Mouse (Mus musculus) liver, adult 2 months (tissue): ENCODE results near the gene Nfia. TPM values are rescaled to one million over a fixed set of nuclear protein-coding genes. Genes with fewer than 3 reads are reported as not detected.

Source experiments
- DNase-seq: peaks from one replicate; pipeline ENCODE4 v3.0.0-alpha.2; 2011; ENCODE audit warnings: low read depth, low spot score; ENCODE audit errors: extremely low read depth
- H3K27ac ChIP-seq: fragments of 200-500 bp; replicated peaks from 2 replicates; pipeline ENCODE4 v1.5.1; 2012; ENCODE audit warnings: low read depth, mild to moderate bottlenecking, control low read depth, inconsistent platforms, low read length; ENCODE audit not compliant: insufficient read depth
- H3K27me3 ChIP-seq: fragments of 200-500 bp; 2 replicates; pipeline ENCODE4 v1.6.1; 2012; ENCODE audit warnings: mild to moderate bottlenecking, moderate library complexity, low read length, inconsistent platforms; ENCODE audit not compliant: control insufficient read depth, insufficient read depth
- H3K36me3 ChIP-seq: fragments of 200-500 bp; 2 replicates; pipeline ENCODE4 v1.6.1; 2012; ENCODE audit warnings: low read length, inconsistent platforms; ENCODE audit not compliant: control insufficient read depth, insufficient read depth
- H3K4me1 ChIP-seq: fragments of 200-500 bp; 2 replicates; pipeline ENCODE4 v1.6.1; 2011; ENCODE audit warnings: low read length; ENCODE audit not compliant: control insufficient read depth, insufficient read depth
- H3K4me3 ChIP-seq: fragments of 200-500 bp; 2 replicates; pipeline ENCODE4 v1.5.1; 2011; ENCODE audit warnings: low read depth, mild to moderate bottlenecking, control low read depth, low read length, moderate library complexity; ENCODE audit not compliant: insufficient read depth
- H3K79me2 ChIP-seq: fragments of 200-500 bp; 2 replicates; pipeline ENCODE4 v1.6.1; 2012; ENCODE audit warnings: inconsistent platforms, mild to moderate bottlenecking, low read length, moderate library complexity; ENCODE audit not compliant: control insufficient read depth, insufficient read depth
- H3K9ac ChIP-seq: fragments of 200-500 bp; 2 replicates; pipeline ENCODE4 v1.6.1; 2012; ENCODE audit warnings: low read depth, mild to moderate bottlenecking, control low read depth, inconsistent platforms, low read length
- CTCF ChIP-seq: fragments of 200-500 bp; IDR thresholded peaks from 2 replicates; pipeline ENCODE4 v1.5.1; 2011; ENCODE audit warnings: low read depth, low read length, control low read depth
- POLR2A ChIP-seq: fragments of 200-500 bp; IDR thresholded peaks from 2 replicates; pipeline ENCODE4 v1.6.1; 2011; ENCODE audit warnings: low read length, control low read depth; ENCODE audit not compliant: insufficient read depth; ENCODE audit errors: extremely low read depth
- WGBS: fragments of 180-500 bp; shearing (Covaris S2); methylation state at CpG from one replicate; pipeline ENCODE4 v1.1.7; 2018; 5-methylcytosine and 5-hydroxymethylcytosine counted together
- polyA plus RNA-seq: library from polyadenylated mRNA; depleted of rRNA; stranded (reverse); fragments of >200 nt; gene quantifications from 2 replicates; pipeline ENCODE4 v1.2.3, GENCODE M21; 2012
- total RNA-seq: library from RNA; depleted of rRNA; stranded (reverse); fragments of >200 nt; gene quantifications from 2 replicates; pipeline ENCODE4 v1.2.3, GENCODE M21; 2014

Nfia gene
- total and polyA plus RNA-seq, 2 experiments: 12.5 to 32.2 TPM

GRCm38 (mm10) chr4:97895940-97896339 is 123.4 kb downstream of the Nfia start:
- H3K27ac ChIP-seq: no peak overlapping the region
- H3K27me3 ChIP-seq: no peaks in the 10 kb centered on the region
- TF ChIP-seq CTCF (no peak), POLR2A (no peak)
- H3K4me3 ChIP-seq: no peak overlapping the region
- no peaks in the 10 kb centered on the region; the same call in 1 of the 2 replicates for H3K36me3 ChIP-seq
- H3K79me2 ChIP-seq: peaks cover 43% of the 10 kb centered on the region
- no peak overlapping the region for H3K9ac ChIP-seq
- DNase-seq: no peak
- peaks cover 7% of the 10 kb centered on the region for H3K4me1 ChIP-seq
- 94% methylated on average over 5 of the region's 5 CpGs for WGBS

DNA sequence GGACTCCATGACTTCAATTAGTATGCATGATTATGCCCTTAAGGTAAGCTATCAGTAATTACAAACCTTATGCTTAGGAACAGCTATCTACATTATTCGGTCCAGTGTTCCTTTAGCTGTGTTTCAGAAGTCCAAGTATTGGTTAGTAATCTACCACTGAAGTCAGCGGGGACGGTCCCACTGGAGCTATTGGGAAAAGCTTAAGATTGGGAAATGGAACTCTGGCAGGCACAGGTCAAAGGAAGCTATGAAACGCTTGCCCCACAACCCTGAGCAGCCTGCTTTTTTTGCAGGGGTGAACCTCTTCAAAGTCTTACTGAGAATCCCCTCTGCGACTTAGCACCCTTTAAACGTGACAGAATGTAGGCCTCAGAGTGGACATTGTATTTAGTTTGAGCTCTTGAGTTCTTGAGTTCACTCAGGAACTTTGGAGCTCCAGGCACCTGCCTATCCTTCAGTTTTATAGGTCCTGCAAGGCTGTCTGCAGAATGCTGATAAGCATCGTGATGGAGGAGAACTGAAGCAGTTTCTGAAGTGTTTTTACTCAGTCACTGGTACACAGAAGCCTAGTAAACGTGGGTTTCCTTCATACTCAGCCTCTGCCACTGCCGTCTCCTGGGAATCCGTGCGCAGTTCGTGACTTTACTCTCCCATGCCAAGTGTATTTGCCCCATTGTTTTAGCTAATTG is 127.9 kb downstream of the Nfia start:
- H3K9ac ChIP-seq: no peak overlapping the region
- H3K27me3 ChIP-seq: no peaks in the 10 kb centered on the region
- peaks cover 38% of the 10 kb centered on the region for H3K79me2 ChIP-seq
- TF ChIP-seq POLR2A (no peak), CTCF (no peak)
- peaks cover 11% of the 10 kb centered on the region for H3K4me1 ChIP-seq
- H3K36me3 ChIP-seq: no peaks in the 10 kb centered on the region; the same call in 1 of the 2 replicates
- no peak overlapping the region for H3K27ac ChIP-seq
- DNase-seq: peak; percentile 82
- no peak overlapping the region for H3K4me3 ChIP-seq
- 61% methylated on average over 12 of the region's 12 CpGs for WGBS

- Histone ChIP-seq H3K9ac (no peak overlapping the region), H3K4me3 (no peak overlapping the region), H3K36me3 (no peaks in the 10 kb centered on the region), H3K27ac (no peak overlapping the region), H3K4me1 (peaks cover 14% of the 10 kb centered on the region), H3K27me3 (no peaks in the 10 kb centered on the region), H3K79me2 (peaks cover 6% of the 10 kb centered on the region; the same call in 1 of the 2 replicates)
- 49% methylated on average over 4 of the region's 4 CpGs for WGBS
- no peak for DNase-seq
- TF ChIP-seq CTCF (no peak), POLR2A (no peak)
These were observed 133.3 kb downstream of the Nfia start for GRCm38 (mm10) chr4:97905826-97906225.

DNA sequence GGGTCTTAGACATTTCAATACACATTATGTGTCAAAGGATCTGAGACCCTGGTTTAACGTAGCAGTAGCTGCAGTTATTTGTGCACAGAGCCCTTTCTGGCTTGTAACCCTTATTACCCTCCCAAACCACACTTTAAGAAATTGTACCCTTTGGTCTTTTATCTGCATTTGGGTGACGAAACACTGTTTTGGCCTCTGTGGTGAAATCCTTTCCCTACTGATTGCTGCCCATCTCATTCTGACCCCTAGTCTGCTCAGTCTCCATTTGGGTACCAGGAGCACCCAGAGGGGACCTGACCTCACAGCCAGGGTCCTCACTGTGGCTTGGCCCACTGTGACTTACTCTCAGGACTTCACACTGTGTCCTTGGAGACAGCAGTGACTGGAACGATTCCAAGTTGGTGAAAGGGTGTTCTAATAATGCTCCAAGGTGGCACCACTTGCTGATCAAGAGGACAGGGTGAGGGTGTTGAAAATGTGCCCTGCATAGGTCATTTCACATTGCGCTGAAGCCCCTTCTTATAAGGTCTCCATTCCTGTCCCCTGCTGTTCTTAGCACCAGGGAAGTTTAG is 136.1 kb downstream of the Nfia start:
- no peaks in the 10 kb centered on the region for H3K36me3 ChIP-seq
- H3K79me2 ChIP-seq: peaks cover 10% of the 10 kb centered on the region; the same call in 1 of the 2 replicates
- peak overlapping the region; percentile 93 for H3K27ac ChIP-seq
- H3K4me1 ChIP-seq: peaks cover 22% of the 10 kb centered on the region
- H3K4me3 ChIP-seq: no peak overlapping the region
- 21% methylated on average over 4 of the region's 4 CpGs for WGBS
- peak; percentile 92 for DNase-seq
- H3K9ac ChIP-seq: peak overlapping the region; percentile 35; the same call in 1 of the 2 replicates
- H3K27me3 ChIP-seq: no peaks in the 10 kb centered on the region
- TF ChIP-seq CTCF: 0 out of 2 replicates have a peak, but pooled peaks have one; percentile 14
- no peak for TF ChIP-seq POLR2A

DNA sequence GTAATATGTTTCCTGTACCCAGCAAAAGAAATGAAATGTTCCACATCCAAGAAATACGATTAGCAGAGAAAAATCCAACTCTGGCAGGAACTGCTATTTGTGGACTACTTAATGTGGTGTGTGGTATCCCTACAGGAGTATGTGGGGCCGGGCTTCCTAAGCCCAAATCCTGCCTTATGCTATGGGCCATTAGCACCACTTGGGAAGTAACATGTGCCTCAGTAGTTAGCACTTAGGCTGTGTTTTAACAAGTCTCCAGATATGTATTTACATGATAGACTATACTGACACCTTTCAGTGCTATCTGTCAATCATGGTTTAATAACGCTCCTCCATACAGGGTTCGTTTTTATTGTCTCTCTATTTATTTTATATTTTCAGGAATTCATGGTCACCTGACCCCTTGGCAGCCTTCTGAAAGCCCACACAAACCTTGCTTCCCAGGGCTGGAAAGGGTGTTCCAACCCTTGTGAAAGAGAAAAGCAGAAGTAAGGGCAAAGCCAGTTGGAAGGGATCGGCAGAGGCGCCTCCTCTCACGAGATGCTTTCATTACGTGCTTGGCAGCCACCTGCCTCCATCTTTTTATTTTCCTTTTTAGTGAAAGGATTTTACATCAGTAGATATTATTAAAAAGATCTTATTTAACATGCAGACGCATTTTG is 137.7 kb downstream of the Nfia start:
- Histone ChIP-seq H3K36me3 (no peaks in the 10 kb centered on the region), H3K4me1 (peaks cover 19% of the 10 kb centered on the region), H3K27ac (peak overlapping the region; percentile 93), H3K79me2 (peaks cover 13% of the 10 kb centered on the region; the same call in 1 of the 2 replicates), H3K27me3 (no peaks in the 10 kb centered on the region), H3K9ac (peak overlapping the region; percentile 59), H3K4me3 (peak overlapping the region; percentile 39; the same call in 1 of the 2 replicates)
- TF ChIP-seq POLR2A (no peak), CTCF (no peak)
- no peak for DNase-seq
- WGBS: 29% methylated on average over 9 of the region's 9 CpGs
